Mouse (Mus musculus): ENCODE measurements around the gene Tmc6.

DNA sequence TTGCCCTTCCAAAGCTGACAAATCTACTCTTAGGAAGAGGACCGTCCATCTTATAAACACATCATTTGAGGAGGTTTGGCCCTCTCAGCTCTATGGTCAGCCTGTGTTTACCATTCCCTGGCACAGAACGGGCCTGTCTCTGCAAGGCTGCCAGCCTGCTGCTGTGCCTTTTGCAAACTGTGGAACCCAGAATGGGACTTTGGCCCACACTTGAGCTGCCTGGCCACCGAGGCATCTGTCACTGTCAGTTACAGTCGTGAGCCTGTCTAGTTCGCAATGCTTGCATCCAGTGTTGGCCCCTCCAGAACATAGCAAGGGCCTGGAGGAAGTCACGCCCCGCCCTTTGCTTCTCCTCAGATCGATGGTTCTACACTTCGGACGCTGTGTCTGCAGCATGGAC, 22.7 kb downstream of the Tmc6 start:
- TF ChIP-seq CTCF (IDR thresholded peaks at IDR 0.05; ENCODE audit: borderline replicate concordance, extremely low read depth, insufficient read depth, insufficient read length) (no peak), POLR2A (IDR thresholded peaks at IDR 0.05; ENCODE audit: borderline replicate concordance, extremely low read depth, insufficient read depth, insufficient read length, poor library complexity, severe bottlenecking) (no peak)

Data from brain, embryonic 14.5 days (tissue).